Mouse (Mus musculus) large intestine, adult 2 months (tissue): ENCODE measurements at regions not wholly inside any gene's neighbourhood (a gene's known extent, or its start where the extent isn't known, plus 50 kb on each side); places are given as distances from the start of the nearest gene placed in this dataset.

ENCODE experiments used
- DNase-seq: peaks from one replicate; pipeline ENCODE4 v3.0.0-alpha.2; 2012; ENCODE audit warnings: low read depth, low spot score
- WGBS: fragments of 180-500 bp; shearing (Covaris S2); methylation state at CpG from one replicate; pipeline ENCODE4 v1.1.7; 2018; 5-methylcytosine and 5-hydroxymethylcytosine counted together

DNA sequence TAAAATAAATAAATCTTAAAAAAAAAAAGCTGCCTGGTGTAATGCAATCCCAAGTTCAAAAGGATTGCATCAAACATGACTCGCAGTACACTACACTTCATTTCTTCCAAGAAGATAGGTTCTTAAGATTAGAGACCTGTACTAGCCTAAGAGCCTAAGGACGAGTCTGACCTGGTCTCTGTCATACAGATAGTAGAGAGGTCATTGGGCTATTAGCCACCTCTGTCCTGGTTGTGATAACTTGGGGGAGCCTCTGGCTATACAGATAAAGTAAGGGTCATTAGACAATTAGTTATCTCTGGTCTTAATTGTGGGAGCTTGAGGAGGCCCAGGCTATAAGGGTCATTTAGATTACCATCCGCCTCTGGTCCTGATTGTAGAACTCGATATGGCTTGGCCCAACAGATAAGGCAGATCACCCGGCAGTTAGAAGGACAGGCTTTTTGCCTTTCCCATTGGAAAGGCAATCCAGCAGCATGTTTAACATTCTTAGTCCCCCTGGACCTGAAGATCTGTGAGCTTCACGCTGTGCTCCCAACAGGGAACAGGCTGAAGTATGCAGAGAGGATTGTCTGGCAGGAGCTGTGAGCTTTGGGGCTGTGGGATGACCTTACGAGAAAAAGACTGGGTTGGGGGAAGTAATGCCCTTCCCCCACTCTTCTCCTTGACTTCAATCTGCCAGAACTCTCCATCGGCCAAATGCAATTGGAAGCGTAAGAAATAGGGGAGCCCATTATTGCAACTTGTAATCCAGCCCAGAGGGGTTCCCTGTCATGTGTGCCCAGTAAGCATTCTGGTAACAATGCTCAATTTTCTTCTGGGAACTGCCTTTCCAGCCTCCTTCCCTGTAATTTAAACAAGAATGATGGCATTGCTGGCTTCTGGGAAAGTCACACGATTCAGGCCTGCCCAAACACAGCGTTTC is 199.0 kb upstream of the Jmjd1c start:
- 70% methylated on average over 11 of the region's 11 CpGs for WGBS
- DNase-seq, result no peak

DNA sequence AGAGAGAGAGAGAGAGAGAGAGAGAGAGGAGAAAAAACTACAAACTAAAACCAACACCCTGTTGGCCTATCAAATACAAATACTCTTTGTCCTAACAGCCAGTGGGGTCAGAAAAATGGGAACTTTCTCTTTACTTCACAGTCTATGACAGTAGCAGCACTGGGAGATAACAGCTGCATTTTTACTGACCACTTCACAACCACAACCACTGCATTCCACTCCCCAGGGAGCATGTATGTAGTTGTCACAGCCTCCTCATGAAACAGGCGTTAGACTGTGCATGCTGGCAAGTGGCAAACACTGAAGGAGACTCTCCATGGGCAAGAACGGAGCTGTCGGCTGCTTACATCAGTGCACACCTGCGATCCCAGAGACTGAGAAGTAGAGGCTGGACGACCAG is 196.2 kb upstream of the Jmjd1c start:
- DNase-seq, result no peak
- 96% methylated on average over 5 of the region's 5 CpGs for WGBS

DNA sequence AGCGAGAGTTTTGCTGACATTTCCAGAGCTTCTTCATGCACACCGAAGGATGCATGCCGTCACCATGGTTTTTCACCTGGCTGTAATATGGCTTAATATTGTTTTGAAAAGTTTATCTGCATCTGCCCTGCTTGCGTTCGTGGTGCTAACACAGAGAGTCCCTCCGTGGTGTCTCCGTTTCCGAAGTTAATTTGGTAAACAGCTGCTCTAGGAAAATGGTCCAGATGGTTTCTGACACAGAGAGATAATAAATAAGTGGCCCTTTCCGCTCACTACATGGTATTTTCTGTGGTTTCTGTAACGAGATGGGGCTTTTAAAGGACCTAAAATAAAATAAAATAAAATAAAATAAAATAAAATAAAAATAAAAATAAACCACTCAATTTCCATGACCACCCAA is 195.1 kb upstream of the Jmjd1c start:
- WGBS, result 77% methylated on average over 10 of the region's 10 CpGs
- DNase-seq, result no peak

DNA sequence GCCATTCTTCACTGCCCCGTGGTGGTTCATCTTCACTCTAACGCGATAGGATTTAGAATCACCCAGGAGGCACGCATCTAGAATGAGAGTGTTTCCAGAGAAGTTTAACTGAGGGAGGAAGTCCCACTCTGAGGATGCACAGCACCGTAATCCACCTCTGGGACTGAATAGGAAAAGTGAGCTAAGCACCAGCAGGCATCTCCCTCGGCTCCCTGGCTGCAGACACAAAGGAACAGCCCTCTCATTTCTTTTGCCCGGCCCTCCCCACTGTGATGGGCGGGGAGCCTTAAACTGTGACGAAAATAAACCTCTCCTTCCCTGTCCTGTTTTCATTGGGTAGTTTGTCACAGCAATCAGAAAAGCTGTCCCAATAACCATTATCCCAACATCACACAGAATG is 194.1 kb upstream of the Jmjd1c start:
- 6% methylated on average over 9 of the region's 9 CpGs for WGBS
- no peak for DNase-seq

DNA sequence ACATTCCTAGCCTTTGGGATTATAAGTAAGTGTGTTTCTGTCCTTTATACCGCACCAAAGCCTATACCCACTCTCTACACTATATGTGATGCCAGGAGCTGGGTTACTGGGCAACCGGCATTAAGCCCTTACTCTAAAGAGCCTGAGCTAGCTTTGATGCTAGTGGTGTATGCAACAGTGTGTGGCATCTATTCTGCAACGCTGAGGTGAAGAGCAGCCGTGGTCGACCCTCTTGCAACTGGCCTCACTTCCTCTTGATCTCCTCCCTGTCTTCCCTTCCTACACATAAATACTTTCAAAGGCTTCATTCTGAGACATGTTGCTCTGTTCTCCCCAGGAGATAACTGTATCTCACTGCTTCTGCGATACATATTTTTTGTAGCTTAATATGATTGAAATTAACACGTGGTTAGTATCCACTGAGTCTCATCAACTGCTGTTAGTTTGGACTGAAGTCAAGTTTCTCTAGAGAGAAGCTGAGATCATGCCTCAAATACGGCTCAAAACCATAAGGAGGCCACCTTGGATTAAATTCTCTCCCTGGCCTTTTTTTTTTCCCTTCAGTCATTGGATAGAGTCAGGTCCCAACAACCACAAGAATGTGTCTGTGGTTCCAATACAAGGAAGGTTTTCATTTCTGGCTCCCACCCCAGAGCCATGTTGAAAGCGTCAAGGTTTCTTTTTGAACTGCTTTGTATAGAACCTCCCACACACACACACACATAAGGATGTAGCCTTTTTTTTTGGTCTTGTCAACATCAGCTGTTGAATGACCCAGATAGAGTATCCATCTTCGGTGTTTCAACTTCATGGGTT is 191.2 kb upstream of the Jmjd1c start:
- WGBS, result 77% methylated on average over 10 of the region's 10 CpGs
- no peak for DNase-seq

DNA sequence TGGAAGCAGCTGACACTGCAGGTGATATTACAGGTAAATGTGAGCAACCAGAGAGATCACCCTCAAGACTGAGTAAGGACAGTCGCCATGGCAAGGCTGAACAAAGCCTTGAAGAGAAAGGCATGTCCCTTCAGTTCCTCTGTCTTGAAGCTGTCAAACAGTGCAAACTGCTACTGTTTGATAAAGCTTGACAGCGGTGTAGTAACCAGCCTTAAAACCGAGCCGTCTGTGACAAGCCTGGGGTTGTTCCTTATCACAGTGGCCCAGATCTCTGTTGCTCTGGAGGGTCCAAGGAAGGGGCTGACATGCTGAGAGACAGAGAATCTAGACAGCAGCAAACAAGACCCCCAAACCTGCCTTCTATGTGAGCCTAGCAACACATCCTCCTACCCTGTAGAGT is 188.1 kb upstream of the Jmjd1c start:
- DNase-seq, result no peak
- WGBS, result 92% methylated on average over 4 of the region's 4 CpGs

DNA sequence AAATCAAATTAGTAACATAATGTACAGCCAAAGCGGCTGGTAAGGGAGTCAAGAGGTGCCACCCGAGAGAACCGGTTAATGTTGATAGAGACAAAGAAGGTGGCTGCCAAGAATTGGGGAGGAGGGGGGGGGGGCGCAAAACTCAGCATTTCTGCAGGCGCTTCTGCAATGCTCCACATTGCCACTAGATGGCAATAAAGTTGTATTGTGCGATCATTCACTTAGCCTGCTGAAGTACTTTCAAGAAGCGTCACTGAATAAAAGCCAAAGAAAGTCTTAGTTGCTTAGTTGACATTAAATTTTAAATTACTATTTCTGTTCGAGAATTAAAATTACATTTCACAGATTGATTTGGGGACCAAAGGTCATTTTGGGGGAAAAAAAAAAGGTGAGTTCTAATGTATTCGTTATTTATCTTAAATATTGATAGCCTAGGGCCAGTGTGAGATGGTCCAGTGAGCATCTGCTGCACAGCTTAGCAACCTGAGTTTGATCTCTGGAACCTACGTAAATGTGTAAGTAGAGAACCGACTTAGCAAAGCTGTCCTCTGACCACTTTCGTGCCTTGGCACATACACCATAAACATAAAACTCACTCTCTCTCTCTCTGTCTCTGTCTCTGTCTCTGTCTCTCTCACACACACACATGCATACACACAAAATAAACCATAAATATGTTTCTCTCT is 186.6 kb upstream of the Jmjd1c start:
- 15% methylated on average over 12 of the region's 12 CpGs for WGBS
- DNase-seq, result peak; percentile 36

DNA sequence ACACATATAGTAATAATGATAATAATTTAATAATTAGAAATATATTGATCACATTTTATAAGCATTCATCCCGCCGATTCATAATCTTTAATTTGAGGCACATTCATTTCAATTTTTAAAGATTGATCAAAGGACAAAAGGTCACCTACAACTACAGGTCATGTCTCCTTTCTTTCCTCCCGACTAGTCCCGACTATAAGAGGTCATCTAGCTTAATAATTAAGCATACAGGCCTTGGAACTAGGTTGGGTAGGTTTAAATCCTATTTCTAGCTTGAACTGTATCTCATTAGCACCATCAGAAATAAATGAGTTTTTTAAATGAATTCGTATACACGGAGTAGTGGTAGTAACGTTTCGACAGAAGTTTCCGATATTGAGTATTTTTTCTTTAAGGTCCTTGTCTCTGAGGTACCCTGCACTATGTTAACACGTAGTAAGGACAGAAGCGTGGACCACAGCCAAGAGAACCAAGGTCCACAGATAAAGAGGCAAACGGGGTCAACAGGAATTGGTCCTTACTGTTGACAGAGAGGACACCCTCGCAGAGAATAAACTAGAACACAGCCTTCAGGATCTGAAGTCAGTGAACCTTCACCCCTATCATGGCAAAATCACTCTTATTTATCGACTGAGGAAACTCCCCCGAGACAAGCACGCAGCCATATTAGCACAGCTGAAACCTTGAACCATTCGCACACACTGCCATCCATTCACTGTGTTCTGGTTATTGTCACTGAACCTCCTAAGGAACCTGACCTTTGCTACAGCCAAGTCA is 185.8 kb upstream of the Jmjd1c start:
- 52% methylated on average over 17 of the region's 17 CpGs for WGBS
- no peak for DNase-seq

DNA sequence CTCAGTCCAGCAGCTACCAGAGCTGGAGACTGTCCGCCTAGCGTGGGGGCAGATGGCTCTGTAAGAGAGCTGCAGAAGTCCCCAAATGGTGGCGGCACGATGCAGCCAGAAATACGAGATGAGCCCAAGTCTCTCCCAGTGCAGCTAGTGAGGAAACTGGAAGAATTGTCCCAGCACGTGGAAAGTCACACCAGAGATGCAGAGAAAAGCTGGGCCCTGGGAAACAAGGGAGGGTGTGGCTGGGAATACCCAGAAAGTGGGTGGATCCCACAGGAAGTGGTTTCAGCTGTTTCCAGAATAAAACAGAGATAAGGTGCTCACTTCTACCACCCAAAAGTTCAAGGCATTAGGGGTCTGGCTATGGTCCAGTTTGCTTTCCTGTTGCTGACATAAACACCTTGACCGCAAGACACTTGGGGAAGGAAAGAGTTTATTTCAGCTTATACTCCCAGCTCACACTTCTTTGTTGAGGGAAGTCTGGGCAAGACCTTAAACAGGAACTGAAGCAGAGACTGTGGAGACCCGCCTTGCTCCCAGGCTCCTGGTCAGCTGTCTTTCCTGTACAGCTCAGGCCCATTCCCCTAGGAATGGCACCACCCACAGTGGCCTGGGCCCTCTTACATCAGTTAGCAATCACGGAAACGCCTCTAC is 184.5 kb upstream of the Jmjd1c start:
- no peak for DNase-seq
- WGBS, result 41% methylated on average over 10 of the region's 10 CpGs

DNA sequence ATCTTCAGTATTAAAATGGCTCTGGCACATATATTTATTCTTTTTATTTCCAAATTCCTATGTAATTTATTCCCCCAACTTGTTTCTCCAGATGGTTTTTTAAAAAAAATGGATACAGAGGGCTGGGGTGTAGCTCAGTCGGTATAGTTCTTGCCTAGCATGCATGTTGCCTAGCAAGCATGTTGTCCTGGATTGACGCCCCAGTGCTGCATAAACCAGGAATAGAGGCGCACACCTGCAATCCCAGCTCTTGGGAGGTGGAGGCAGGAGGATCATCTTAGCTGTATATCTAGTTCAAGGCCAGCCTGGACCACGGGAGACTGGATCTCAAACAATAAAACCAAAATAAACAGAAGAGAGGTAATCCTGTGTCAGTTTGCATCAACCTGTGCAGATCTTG is 183.5 kb upstream of the Jmjd1c start:
- WGBS, result 79% methylated on average over 4 of the region's 4 CpGs
- no peak for DNase-seq

DNA sequence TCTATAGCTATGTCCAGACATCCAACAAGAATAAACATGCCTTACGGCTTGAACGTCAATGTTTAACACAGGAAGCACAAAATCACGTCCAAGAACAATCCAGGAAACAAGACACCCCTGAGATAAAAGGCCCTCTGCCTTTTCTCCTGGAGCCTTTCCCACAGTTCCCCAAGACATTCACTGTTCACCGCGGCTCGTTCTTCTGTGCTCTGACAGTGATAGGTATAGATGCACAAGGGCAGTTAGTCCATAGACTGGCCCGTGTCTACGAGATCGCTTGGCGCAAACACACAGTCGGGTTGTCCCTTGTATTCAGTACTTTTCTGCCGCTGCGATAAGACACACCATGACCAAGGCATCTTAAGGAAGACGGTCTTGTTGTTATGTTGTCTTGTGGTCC is 182.7 kb upstream of the Jmjd1c start:
- WGBS, result 65% methylated on average over 14 of the region's 14 CpGs
- DNase-seq, result no peak

DNA sequence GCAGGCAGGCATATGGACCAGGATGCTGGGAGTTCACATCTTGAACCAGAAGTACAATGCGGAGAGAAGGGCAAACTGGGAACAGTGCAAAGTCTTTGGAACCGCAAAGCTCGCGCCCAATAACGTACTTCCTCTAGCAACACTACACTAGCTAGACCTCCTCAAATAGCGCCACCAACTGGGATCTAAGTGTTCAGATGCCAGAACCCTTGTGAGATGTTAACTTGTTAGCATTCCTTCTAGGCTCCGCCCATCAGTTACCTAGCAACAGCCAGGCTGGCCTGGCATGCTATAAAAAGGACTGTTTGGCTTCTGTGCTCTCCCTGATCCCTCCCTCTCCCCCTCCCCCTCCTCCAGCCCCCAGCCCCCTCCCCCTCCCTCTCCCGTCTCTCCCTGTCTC is 182.3 kb upstream of the Jmjd1c start:
- 71% methylated on average over 7 of the region's 8 CpGs for WGBS
- DNase-seq, result no peak

DNA sequence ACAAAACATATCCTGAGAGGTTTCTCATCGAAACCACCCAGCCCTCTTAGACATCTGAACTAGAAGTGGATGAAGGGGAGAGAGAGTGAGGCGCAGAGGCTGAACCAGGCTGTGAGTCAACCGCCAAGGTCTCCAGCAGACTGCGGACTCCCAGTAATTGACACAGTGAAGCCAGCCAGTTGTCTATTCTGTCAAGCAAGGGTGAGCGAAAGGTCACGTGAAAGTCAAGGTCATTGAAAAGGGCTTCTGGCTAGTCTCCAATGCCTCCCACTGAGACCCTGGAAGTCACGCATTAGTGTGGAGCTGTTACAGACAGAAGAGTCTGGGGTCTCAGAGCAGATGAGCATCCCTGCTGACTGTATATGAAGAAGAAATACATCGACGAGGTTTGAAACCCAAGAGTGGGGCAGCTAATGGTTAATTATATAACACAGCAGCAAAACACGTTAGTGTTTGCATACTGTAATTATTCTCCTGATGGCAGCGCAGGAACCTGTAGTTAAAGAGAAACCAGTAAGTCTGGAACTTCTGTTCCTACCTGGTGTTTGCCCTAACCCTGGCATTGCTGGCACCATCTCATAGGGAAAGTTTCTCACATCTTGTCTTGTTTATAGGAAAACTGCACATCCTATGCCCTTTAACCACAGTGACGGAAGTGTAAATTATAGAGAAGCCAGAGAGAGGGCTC is 181.5 kb upstream of the Jmjd1c start:
- no peak for DNase-seq
- WGBS, result 52% methylated on average over 12 of the region's 12 CpGs

DNA sequence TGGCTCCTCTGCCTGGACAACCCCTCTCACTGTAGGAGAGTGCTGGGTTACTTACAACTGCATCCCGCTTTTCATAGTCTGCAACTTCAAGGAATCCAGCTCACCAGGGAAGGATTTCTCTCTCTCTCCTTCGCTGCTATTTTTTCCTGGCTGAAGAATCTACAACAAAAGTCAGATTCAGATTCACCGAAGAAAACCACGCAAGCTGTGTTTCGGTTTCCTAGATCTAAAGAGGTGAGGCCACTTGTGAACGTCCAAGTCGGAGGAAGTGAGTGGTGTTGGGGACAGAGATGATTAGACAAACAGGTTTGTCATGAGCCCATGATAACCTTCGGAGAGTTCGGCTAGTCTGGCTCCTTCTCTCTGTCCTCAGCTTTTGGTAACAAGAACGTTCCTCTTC is 180.1 kb upstream of the Jmjd1c start:
- WGBS, result 84% methylated on average over 10 of the region's 10 CpGs
- DNase-seq, result no peak

DNA sequence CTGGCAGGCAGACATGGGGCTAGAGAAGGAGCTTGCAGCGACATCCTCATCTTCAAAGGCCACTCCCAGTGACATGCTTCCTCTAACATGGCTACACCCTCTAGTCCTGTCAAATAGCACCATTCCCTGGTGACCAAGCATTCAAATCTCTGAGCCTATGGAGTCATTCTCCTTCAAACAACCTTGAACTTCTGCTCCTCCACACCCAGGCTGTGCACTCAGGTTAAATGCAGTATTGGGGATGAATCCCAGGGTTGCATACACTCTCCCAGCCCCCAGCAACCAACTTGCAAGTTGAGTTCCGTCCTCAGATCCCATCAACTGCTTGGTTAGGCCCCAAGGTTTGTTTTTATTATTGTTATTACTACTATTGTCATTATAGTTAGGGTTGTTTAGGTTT is 178.2 kb upstream of the Jmjd1c start:
- no peak for DNase-seq
- WGBS, result 85% methylated on average over 2 of the region's 2 CpGs

DNA sequence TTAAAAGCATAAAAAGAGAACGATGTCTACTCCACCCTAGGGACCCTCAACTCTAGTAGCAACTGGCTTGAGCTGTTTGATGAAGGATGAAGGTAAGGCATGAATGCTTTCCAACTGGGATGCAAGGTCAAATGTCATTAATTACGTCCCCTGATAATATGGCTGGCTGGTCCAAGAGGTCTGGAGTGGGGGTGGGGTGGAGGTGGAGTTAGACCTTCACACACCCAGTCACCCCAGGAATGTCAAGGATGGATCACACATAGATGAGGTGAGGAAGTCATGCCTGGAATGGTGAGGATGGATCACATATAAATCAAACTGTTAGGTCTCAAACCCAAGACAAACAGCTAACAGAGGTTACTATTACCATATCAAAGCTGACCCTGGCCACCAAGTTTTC is 177.2 kb upstream of the Jmjd1c start:
- 98% methylated on average over 2 of the region's 2 CpGs for WGBS

DNA sequence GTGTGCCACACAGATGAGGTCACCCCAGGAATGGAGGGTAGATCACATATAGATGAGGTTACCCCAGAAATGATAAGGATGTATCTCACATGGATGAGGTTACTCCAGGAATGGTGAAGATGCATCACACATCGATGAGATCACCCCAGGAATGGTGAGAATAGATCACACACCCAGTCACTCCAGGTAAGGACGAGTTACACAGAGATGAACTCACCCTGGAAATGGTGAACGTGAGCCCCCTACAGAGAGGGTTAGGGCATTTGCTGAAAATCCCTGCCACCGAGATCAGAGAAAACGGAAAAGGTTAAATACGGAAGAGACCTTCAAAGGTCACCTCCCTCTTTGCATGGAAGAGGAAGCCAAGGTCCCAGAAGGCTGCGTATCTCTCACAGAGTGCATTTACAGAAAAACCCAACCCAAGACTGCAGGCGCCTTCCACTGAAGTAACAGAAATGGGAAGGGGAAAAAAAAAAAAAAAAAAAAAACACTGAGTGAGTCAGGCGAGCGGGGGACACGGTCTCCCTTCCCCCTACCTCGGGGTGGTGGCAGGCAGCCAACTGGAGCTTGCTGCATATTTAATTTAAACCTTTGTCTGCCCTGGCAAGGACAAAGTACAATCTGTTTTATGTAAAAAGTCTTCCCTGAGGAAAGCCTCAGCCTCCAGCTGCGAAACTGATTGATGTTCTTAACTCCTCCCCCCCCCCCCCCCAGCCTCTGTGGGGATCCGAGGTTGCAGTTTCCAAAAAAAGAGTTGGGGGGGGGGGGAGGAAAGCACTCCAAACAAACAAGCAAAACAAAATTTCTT is 175.8 kb upstream of the Jmjd1c start:
- peak; percentile 61 for DNase-seq
- under 1% methylated on average over 14 of the region's 14 CpGs for WGBS

More for the DNA sequence above, 177.2 kb upstream of the Jmjd1c start:
- DNase-seq, result no peak
